Mouse (Mus musculus) olfactory bulb, adult 2 months (tissue): Measurements from ENCODE around the gene Ddx28.

Experiments used
- CTCF ChIP-seq: fragments of 200-500 bp; IDR thresholded peaks from 2 replicates; pipeline ENCODE4 v1.5.1; 2012; ENCODE audit warnings: low read depth, mild to moderate bottlenecking, low read length, moderate library complexity; ENCODE audit not compliant: insufficient read depth
- POLR2A ChIP-seq: fragments of 200-500 bp; IDR thresholded peaks from 2 replicates; pipeline ENCODE4 v1.6.1; 2012; ENCODE audit warnings: mild to moderate bottlenecking, low read depth, low read length, moderate library complexity; ENCODE audit not compliant: insufficient read depth

DNA sequence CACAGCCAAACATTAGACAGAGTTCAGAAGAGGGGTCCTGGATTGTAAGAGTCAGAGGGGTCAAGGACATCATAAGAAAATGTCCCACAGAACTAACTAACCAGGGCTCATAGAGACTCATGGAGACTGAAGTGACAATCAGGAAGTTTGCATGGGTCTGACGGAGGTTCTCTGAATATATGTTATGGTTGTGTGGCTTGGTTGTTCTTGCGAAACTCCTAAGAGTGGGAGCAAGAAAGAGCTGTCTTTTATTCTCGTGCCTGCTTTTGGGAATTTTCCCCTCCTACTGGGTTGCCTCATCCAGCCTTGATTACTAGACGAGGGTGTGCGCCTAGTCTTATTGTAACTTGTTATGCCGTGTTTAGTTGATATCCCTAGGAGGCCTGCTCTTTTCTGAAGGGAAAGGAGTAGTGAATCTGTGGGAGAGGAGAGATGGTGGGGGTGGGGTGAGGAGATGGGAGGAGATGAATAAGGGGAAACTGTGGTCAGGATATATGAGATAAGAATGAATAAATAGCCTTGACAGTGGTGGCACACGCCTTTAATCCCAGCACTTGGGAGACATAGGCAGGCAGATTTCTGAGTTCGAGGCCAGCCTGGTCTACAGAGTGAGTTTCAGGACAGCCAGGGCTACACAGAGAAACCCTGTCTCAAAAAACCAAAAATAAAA is 7.0 kb downstream of the Ddx28 start:
- TF ChIP-seq CTCF, result no peak
- TF ChIP-seq POLR2A, result no peak
